Mouse (Mus musculus): ENCODE data around the gene Bbof1.

The Bbof1 gene

GRCm38 (mm10) chr12:84481251-84481650 is 72.4 kb downstream of the Bbof1 start:
- DNase-seq: no peak

DNA sequence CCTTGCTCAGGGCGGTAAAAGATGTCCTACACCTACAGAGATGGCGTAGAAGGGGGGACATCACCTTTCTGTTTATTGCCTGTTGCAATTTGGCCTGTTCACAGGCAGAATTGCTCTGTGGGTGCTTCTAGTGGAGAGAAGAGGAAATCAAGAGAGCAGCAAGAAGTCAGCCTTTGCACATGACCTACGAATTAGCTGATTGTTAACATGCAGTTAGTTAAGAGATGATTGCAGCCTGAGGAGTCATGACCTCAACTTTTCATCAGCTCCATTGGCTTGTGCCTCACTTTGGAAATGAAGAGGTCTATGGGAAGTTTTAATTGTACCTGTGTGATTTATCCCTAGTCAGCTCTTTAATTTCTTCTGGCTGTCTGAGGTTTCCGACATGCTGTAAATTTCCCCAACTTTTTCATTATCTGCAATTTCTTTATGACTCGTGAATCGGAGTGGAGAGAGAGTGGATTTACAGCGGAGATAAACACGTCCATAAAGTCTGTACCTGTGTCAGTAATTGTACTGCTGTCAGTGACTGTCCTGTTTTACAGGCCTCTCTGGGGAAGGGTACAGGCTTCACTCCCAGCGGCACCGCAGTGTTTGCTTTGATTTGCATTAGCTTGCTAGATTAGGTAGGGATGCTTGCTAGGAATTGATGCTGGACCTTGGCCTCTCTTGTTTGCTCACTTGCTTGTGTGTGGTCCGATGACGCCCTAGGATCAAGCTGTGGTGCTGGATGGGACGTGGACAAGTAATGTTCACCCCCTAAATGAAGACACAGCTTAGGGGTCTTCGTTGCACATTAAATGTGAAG is 74.1 kb downstream of the Bbof1 start:
- DNase-seq: no peak

- DNase-seq: no peak
These were observed 78.6 kb downstream of the Bbof1 start for GRCm38 (mm10) chr12:84487324-84488056.
